Mouse (Mus musculus) liver, embryonic 11.5 days (tissue): ENCODE data around the gene Alg14. TPM values are rescaled to one million over a fixed set of nuclear protein-coding genes. Genes with fewer than 3 reads are reported as not detected.

Experiments used
- ATAC-seq: fragments of 200-750 bp; cut with Nextera tagmentation; replicated peaks from 2 replicates; pipeline ENCODE4 v1.8.0; 2017; ENCODE audit warnings: moderate number of reproducible peaks, mild to moderate bottlenecking, moderate TSS enrichment, moderate library complexity; ENCODE audit not compliant: low FRiP score
- DNase-seq: peaks from one replicate; pipeline ENCODE4 v3.0.0-alpha.2; 2017; ENCODE audit warnings: low spot score
- H3K27ac ChIP-seq: fragments of 300-500 bp; sonication (generic); 2 replicates; pipeline ENCODE4 v1.5.1; 2014; ENCODE audit warnings: mild to moderate bottlenecking, low read depth, low read length, control low read depth
- H3K27me3 ChIP-seq: fragments of 300-500 bp; sonication (generic); replicated peaks from 2 replicates; pipeline ENCODE4 v1.6.1; 2014; ENCODE audit warnings: low read length, mixed read lengths; ENCODE audit not compliant: control insufficient read depth, insufficient read depth
- H3K36me3 ChIP-seq: fragments of 300-500 bp; sonication (generic); 2 replicates; pipeline ENCODE4 v1.6.1; 2014; ENCODE audit warnings: mild to moderate bottlenecking, low read length, moderate library complexity, mixed read lengths; ENCODE audit not compliant: control insufficient read depth, insufficient read depth
- H3K4me1 ChIP-seq: fragments of 300-500 bp; sonication (generic); replicated peaks from 2 replicates; pipeline ENCODE4 v1.6.1; 2014; ENCODE audit warnings: low read length, mixed read lengths; ENCODE audit not compliant: control insufficient read depth, insufficient read depth
- H3K4me2 ChIP-seq: fragments of 300-500 bp; sonication (generic); 2 replicates; pipeline ENCODE4 v1.6.1; 2014; ENCODE audit warnings: mild to moderate bottlenecking, control low read depth, moderate library complexity
- H3K4me3 ChIP-seq: fragments of 300-500 bp; sonication (generic); 2 replicates; pipeline ENCODE4 v1.5.1; 2014; ENCODE audit warnings: low read depth, low read length, control low read depth
- H3K9ac ChIP-seq: fragments of 300-500 bp; sonication (generic); 2 replicates; pipeline ENCODE4 v1.6.1; 2014; ENCODE audit warnings: low read depth, low read length, control low read depth
- H3K9me3 ChIP-seq: fragments of 300-500 bp; sonication (generic); 2 replicates; pipeline ENCODE4 v1.6.1; 2016; ENCODE audit warnings: low read length, inconsistent platforms, mixed read lengths; ENCODE audit not compliant: control insufficient read depth
- WGBS: fragments of 180-500 bp; shearing (Covaris S2); extraction: QIAGEN DNeasy Blood & Tissue Kit; methylation state at CpG from one replicate; pipeline ENCODE4 v1.1.7; 2014; 5-methylcytosine and 5-hydroxymethylcytosine counted together
- polyA plus RNA-seq: library from polyadenylated mRNA; unstranded; fragments of >200 nt; fragmentation: Nextera tagmentation; extraction: Ambion mirVana; gene quantifications from 2 replicates; pipeline ENCODE4 v1.2.1, GENCODE M21; 2014

The Alg14 gene
- polyA plus RNA-seq, 1 experiment from 2014 or later: 26.4 TPM

DNA sequence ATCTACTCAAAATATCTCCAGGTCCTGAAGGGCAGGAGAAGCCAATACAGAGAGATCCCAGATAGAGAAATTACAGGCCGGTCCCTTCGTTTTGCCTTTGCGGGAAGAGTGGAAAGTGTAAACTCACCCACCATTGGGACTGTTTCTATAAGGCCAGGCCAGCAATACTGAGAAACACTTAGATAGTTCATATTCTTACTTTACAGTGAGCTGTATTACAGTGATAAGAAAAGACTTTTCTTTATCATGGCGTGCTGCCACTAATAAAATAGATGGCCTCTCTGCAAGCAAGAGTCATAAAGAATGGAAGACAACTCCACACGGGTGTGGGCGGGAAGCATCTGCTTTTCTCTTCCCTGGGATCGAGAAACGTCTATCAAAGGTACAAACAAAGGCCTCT, 97.8 kb downstream of the Alg14 start:
- H3K9me3 ChIP-seq: no peaks in the 10 kb centered on the region
- no peaks in the 10 kb centered on the region for H3K27me3 ChIP-seq
- no peak overlapping the region for H3K9ac ChIP-seq
- peak overlapping the region; percentile 25; the same call in 1 of the 2 replicates for H3K27ac ChIP-seq
- peaks cover 9% of the 10 kb centered on the region for H3K4me1 ChIP-seq
- WGBS: 67% methylated on average over 8 of the region's 8 CpGs
- DNase-seq: no peak
- no peaks in the 10 kb centered on the region for H3K36me3 ChIP-seq
- H3K4me3 ChIP-seq: no peak overlapping the region
- H3K4me2 ChIP-seq: no peak overlapping the region
- ATAC-seq: peak; percentile 40; the same call in 1 of the 2 replicates

GRCm38 (mm10) chr3:121389860-121390530, 98.4 kb downstream of the Alg14 start:
- Histone ChIP-seq H3K4me3 (no peak overlapping the region), H3K27ac (peak overlapping the region; percentile 25; the same call in 1 of the 2 replicates), H3K9me3 (no peaks in the 10 kb centered on the region), H3K4me2 (peak overlapping the region; percentile 41; the same call in 1 of the 2 replicates), H3K27me3 (no peaks in the 10 kb centered on the region), H3K4me1 (peaks cover 9% of the 10 kb centered on the region), H3K36me3 (no peaks in the 10 kb centered on the region), H3K9ac (no peak overlapping the region)
- no peak for DNase-seq
- no peak for ATAC-seq
- WGBS: 49% methylated on average over 17 of the region's 17 CpGs

DNA sequence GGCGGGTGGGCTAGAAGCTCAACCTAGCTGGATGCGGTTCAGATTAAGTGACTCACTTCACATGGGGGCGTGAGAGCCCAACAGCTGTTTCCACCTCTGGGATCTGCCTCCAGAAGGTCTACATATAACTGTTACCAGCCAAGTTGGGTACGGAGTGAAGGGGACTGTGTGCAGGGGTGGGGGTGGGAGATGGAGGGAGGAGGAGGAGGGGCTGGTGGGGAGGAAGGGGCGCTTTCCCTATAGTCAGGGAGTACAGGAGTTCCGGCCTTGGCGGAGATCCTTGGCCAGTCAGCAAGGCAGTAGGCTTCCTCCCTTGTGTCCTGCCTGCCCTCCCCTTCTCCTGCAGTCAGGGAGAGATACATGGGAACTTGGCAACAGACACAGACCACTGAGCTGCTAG, 99.2 kb downstream of the Alg14 start:
- Histone ChIP-seq H3K4me1 (peaks cover 9% of the 10 kb centered on the region), H3K27me3 (no peaks in the 10 kb centered on the region), H3K36me3 (no peaks in the 10 kb centered on the region), H3K4me2 (no peak overlapping the region), H3K4me3 (no peak overlapping the region), H3K27ac (no peak overlapping the region), H3K9me3 (no peaks in the 10 kb centered on the region), H3K9ac (no peak overlapping the region)
- 54% methylated on average over 6 of the region's 7 CpGs for WGBS
- no peak for ATAC-seq
- DNase-seq: no peak

- no peak overlapping the region for H3K27ac ChIP-seq
- no peak overlapping the region for H3K4me2 ChIP-seq
- no peaks in the 10 kb centered on the region for H3K9me3 ChIP-seq
- no peaks in the 10 kb centered on the region; the same call in none of the 2 replicates for H3K4me1 ChIP-seq
- ATAC-seq: no peak
- 81% methylated on average over 16 of the region's 16 CpGs for WGBS
- DNase-seq: no peak
- H3K36me3 ChIP-seq: no peaks in the 10 kb centered on the region
- no peaks in the 10 kb centered on the region for H3K27me3 ChIP-seq
- H3K9ac ChIP-seq: no peak overlapping the region
- H3K4me3 ChIP-seq: no peak overlapping the region
These were observed 104.2 kb downstream of the Alg14 start for GRCm38 (mm10) chr3:121395588-121396295.

GRCm38 (mm10) chr3:121396561-121396960, 105.0 kb downstream of the Alg14 start:
- WGBS: 68% methylated on average over 7 of the region's 7 CpGs
- H3K9ac ChIP-seq: no peak overlapping the region
- H3K27me3 ChIP-seq: no peaks in the 10 kb centered on the region
- no peak overlapping the region for H3K4me3 ChIP-seq
- H3K27ac ChIP-seq: no peak overlapping the region
- no peaks in the 10 kb centered on the region for H3K9me3 ChIP-seq
- DNase-seq (no peak), ATAC-seq (no peak)
- H3K36me3 ChIP-seq: no peaks in the 10 kb centered on the region
- H3K4me1 ChIP-seq: no peaks in the 10 kb centered on the region; the same call in 1 of the 2 replicates
- no peak overlapping the region for H3K4me2 ChIP-seq

- Histone ChIP-seq H3K27ac (no peak overlapping the region), H3K4me2 (no peak overlapping the region), H3K9me3 (no peaks in the 10 kb centered on the region), H3K4me1 (no peaks in the 10 kb centered on the region; the same call in 1 of the 2 replicates), H3K27me3 (no peaks in the 10 kb centered on the region), H3K9ac (no peak overlapping the region), H3K4me3 (no peak overlapping the region), H3K36me3 (no peaks in the 10 kb centered on the region)
- no peak for DNase-seq
- no peak for ATAC-seq
- WGBS: 67% methylated on average over 6 of the region's 6 CpGs
These were observed 105.4 kb downstream of the Alg14 start for GRCm38 (mm10) chr3:121397007-121397406.

- H3K9ac ChIP-seq: no peak overlapping the region
- no peak overlapping the region for H3K27ac ChIP-seq
- no peaks in the 10 kb centered on the region for H3K36me3 ChIP-seq
- H3K4me1 ChIP-seq: no peaks in the 10 kb centered on the region
- H3K27me3 ChIP-seq: no peaks in the 10 kb centered on the region
- ATAC-seq: no peak
- no peak overlapping the region for H3K4me3 ChIP-seq
- no peak overlapping the region for H3K4me2 ChIP-seq
- DNase-seq: no peak
- 72% methylated on average over 4 of the region's 4 CpGs for WGBS
- no peaks in the 10 kb centered on the region for H3K9me3 ChIP-seq
These were observed 109.8 kb downstream of the Alg14 start for GRCm38 (mm10) chr3:121401384-121401783.

GRCm38 (mm10) chr3:121402096-121402495, 110.5 kb downstream of the Alg14 start:
- WGBS: 77% methylated on average over 6 of the region's 6 CpGs
- H3K4me3 ChIP-seq: no peak overlapping the region

DNA sequence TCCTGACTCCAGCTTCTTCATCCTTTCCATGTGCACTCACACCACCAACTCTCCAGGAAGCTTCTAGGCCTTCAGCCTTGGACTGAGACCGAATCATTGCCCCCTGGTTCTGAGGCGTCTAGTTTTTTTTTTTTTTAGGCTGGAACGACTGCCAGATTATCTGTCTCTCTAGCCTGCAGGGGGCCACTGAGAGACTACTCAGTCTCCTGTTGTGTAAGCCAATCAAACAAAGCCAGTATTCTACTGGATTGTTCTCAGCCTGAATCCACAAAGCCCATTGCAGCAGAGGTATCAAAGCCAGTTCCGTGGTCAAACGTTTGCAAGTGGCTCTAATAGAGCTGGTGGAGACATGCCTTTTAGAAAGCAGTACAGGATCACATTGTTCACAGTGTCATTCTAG, 111.9 kb downstream of the Alg14 start:
- no peaks in the 10 kb centered on the region for H3K27me3 ChIP-seq
- no peak overlapping the region for H3K4me2 ChIP-seq
- H3K27ac ChIP-seq: no peak overlapping the region
- H3K4me1 ChIP-seq: no peaks in the 10 kb centered on the region
- WGBS: 34% methylated on average over 5 of the region's 5 CpGs
- ATAC-seq (no peak), DNase-seq (no peak)
- no peaks in the 10 kb centered on the region for H3K36me3 ChIP-seq
- H3K9ac ChIP-seq: no peak overlapping the region
- no peaks in the 10 kb centered on the region for H3K9me3 ChIP-seq
- H3K4me3 ChIP-seq: no peak overlapping the region

More at GRCm38 (mm10) chr3:121402096-121402495, 110.5 kb downstream of the Alg14 start:
- Histone ChIP-seq H3K27ac (no peak overlapping the region), H3K27me3 (no peaks in the 10 kb centered on the region), H3K9me3 (no peaks in the 10 kb centered on the region), H3K9ac (no peak overlapping the region), H3K36me3 (no peaks in the 10 kb centered on the region), H3K4me1 (no peaks in the 10 kb centered on the region), H3K4me2 (no peak overlapping the region)
- ATAC-seq: no peak
- no peak for DNase-seq
